Mouse (Mus musculus) E14TG2a.4 (cell line): ENCODE results near the gene Dctn2.

Source experiments
- CTCF ChIP-seq: conservative IDR thresholded peaks from 2 replicates; pipeline ENCODE4 v1.5.1; 2014; ENCODE audit warnings: low read length
- NANOG ChIP-seq: IDR thresholded peaks from 2 replicates; pipeline ENCODE4 v1.6.1; 2014; ENCODE audit warnings: borderline replicate concordance, low read length, mixed read lengths
- POU5F1 ChIP-seq: IDR thresholded peaks from 2 replicates; pipeline ENCODE4 v1.6.1; 2014; ENCODE audit warnings: low read length, borderline replicate concordance

GRCm38 (mm10) chr10:127261706-127262547 lies 4.2 kb upstream of the Dctn2 start:
- TF ChIP-seq CTCF (no peak), NANOG (no peak), POU5F1 (no peak)
